Mouse (Mus musculus): Measurements from ENCODE around the gene Ehhadh. TPM values are rescaled to one million over a fixed set of nuclear protein-coding genes. Genes with fewer than 3 reads are reported as not detected.
"Not testable (repeated sequence)": the region's sequence is repeated elsewhere in the genome, so short reads cannot be mapped to it uniquely, and the experiment has no call there.

Gene Ehhadh
- polyA plus RNA-seq, 1 experiment from 2014 or later: 2.5 TPM

- TF ChIP-seq CTCF (IDR thresholded peaks at IDR 0.05): no peak
- TF ChIP-seq EP300 (IDR thresholded peaks at IDR 0.05): no peak
- H3K4me3 ChIP-seq (ENCODE audit: low read depth, low read length): no peak overlapping the region
- ATAC-seq: peak; percentile 76
- H3K4me2 ChIP-seq (replicated peaks; ENCODE audit: low read depth, low read length): no peak overlapping the region
- H3K9ac ChIP-seq (replicated peaks; ENCODE audit: low read depth): no peak overlapping the region
- no peak overlapping the region for H3K27ac ChIP-seq (ENCODE audit: low read length)
- no peaks in the 10 kb centered on the region for H3K4me1 ChIP-seq (ENCODE audit: insufficient read depth, low read depth, low read length)
- WGBS: 40% methylated on average over 9 of the region's 9 CpGs
- H3K36me3 ChIP-seq (ENCODE audit: insufficient read depth, low read length): no peaks in the 10 kb centered on the region
- H3K9me3 ChIP-seq (ENCODE audit: low read length): no peaks in the 10 kb centered on the region
- DNase-seq (ENCODE audit: low spot score): peak; percentile 56
- H3K27me3 ChIP-seq (replicated peaks; ENCODE audit: insufficient read depth, low read length): no peaks in the 10 kb centered on the region
Observed at GRCm38 (mm10) chr16:21818132-21818531, 30.5 kb upstream of the Ehhadh start.

GRCm38 (mm10) chr16:21815669-21816010, 28.0 kb upstream of the Ehhadh start:
- H3K4me1 ChIP-seq (ENCODE audit: insufficient read depth, low read depth, low read length): no peaks in the 10 kb centered on the region
- no peak overlapping the region for H3K9ac ChIP-seq (replicated peaks; ENCODE audit: low read depth)
- H3K27ac ChIP-seq (ENCODE audit: low read length): no peak overlapping the region
- H3K36me3 ChIP-seq (ENCODE audit: insufficient read depth, low read length): no peaks in the 10 kb centered on the region
- H3K4me3 ChIP-seq (ENCODE audit: low read depth, low read length): no peak overlapping the region
- DNase-seq (ENCODE audit: low spot score): no peak
- 66% methylated on average over 7 of the region's 7 CpGs for WGBS
- H3K9me3 ChIP-seq (ENCODE audit: low read length): no peaks in the 10 kb centered on the region
- ATAC-seq: no peak
- no peak for TF ChIP-seq CTCF (IDR thresholded peaks at IDR 0.05)
- TF ChIP-seq EP300 (IDR thresholded peaks at IDR 0.05): no peak
- H3K4me2 ChIP-seq (replicated peaks; ENCODE audit: low read depth, low read length): no peak overlapping the region
- H3K27me3 ChIP-seq (replicated peaks; ENCODE audit: insufficient read depth, low read length): no peaks in the 10 kb centered on the region

- peak; percentile 80 for DNase-seq (ENCODE audit: low spot score)
- 47% methylated on average over 11 of the region's 11 CpGs for WGBS
- Histone ChIP-seq H3K27me3 (replicated peaks; ENCODE audit: insufficient read depth, low read length) (no peaks in the 10 kb centered on the region), H3K9me3 (ENCODE audit: low read length) (no peaks in the 10 kb centered on the region), H3K4me1 (ENCODE audit: insufficient read depth, low read depth, low read length) (no peaks in the 10 kb centered on the region), H3K36me3 (ENCODE audit: insufficient read depth, low read length) (no peaks in the 10 kb centered on the region), H3K4me2 (replicated peaks; ENCODE audit: low read depth, low read length) (peak overlapping the region; percentile 46), H3K27ac (ENCODE audit: low read length) (no peak overlapping the region), H3K9ac (replicated peaks; ENCODE audit: low read depth) (no peak overlapping the region), H3K4me3 (ENCODE audit: low read depth, low read length) (peak overlapping the region; percentile 25; the same call in 1 of the 2 replicates)
- no peak for TF ChIP-seq EP300 (IDR thresholded peaks at IDR 0.05)
- TF ChIP-seq CTCF (IDR thresholded peaks at IDR 0.05): peak; percentile 87
- ATAC-seq: peak; percentile 54
Observed at GRCm38 (mm10) chr16:21814861-21815668, 27.5 kb upstream of the Ehhadh start.

GRCm38 (mm10) chr16:21813164-21813834, 25.7 kb upstream of the Ehhadh start:
- Histone ChIP-seq H3K9me3 (ENCODE audit: low read length) (no peaks in the 10 kb centered on the region), H3K27ac (ENCODE audit: low read length) (no peak overlapping the region), H3K4me2 (replicated peaks; ENCODE audit: low read depth, low read length) (no peak overlapping the region), H3K4me1 (ENCODE audit: insufficient read depth, low read depth, low read length) (no peaks in the 10 kb centered on the region), H3K36me3 (ENCODE audit: insufficient read depth, low read length) (no peaks in the 10 kb centered on the region), H3K27me3 (replicated peaks; ENCODE audit: insufficient read depth, low read length) (no peaks in the 10 kb centered on the region), H3K9ac (replicated peaks; ENCODE audit: low read depth) (no peak overlapping the region), H3K4me3 (ENCODE audit: low read depth, low read length) (no peak overlapping the region)
- DNase-seq (ENCODE audit: low spot score): no peak
- WGBS: 53% methylated on average over 6 of the region's 6 CpGs
- TF ChIP-seq CTCF (IDR thresholded peaks at IDR 0.05): no peak
- ATAC-seq: no peak

GRCm38 (mm10) chr16:21807786-21808185, 20.2 kb upstream of the Ehhadh start:
- not testable (repeated sequence) for H3K4me1 ChIP-seq (ENCODE audit: insufficient read depth, low read depth, low read length); H3K9ac ChIP-seq (replicated peaks; ENCODE audit: low read depth); H3K27me3 ChIP-seq (replicated peaks; ENCODE audit: insufficient read depth, low read length); H3K4me3 ChIP-seq (ENCODE audit: low read depth, low read length); DNase-seq (ENCODE audit: low spot score); H3K27ac ChIP-seq (ENCODE audit: low read length); H3K36me3 ChIP-seq (ENCODE audit: insufficient read depth, low read length); H3K4me2 ChIP-seq (replicated peaks; ENCODE audit: low read depth, low read length); H3K9me3 ChIP-seq (ENCODE audit: low read length); ATAC-seq
- 84% methylated on average over 7 of the region's 7 CpGs for WGBS

GRCm38 (mm10) chr16:21806892-21807291, 19.3 kb upstream of the Ehhadh start:
- TF ChIP-seq EP300 (IDR thresholded peaks at IDR 0.05): no peak
- TF ChIP-seq CTCF (IDR thresholded peaks at IDR 0.05): no peak
- no peak overlapping the region for H3K9ac ChIP-seq (replicated peaks; ENCODE audit: low read depth)
- no peak overlapping the region for H3K27ac ChIP-seq (ENCODE audit: low read length)
- no peak overlapping the region for H3K4me2 ChIP-seq (replicated peaks; ENCODE audit: low read depth, low read length)
- peaks cover under 1% of the 10 kb centered on the region; the same call in 1 of the 2 replicates for H3K36me3 ChIP-seq (ENCODE audit: insufficient read depth, low read length)
- no peak overlapping the region for H3K4me3 ChIP-seq (ENCODE audit: low read depth, low read length)
- no peaks in the 10 kb centered on the region for H3K27me3 ChIP-seq (replicated peaks; ENCODE audit: insufficient read depth, low read length)
- H3K9me3 ChIP-seq (ENCODE audit: low read length): no peaks in the 10 kb centered on the region
- 77% methylated on average over 1 of the region's 1 CpGs for WGBS
- no peaks in the 10 kb centered on the region for H3K4me1 ChIP-seq (ENCODE audit: insufficient read depth, low read depth, low read length)
- ATAC-seq (no peak), DNase-seq (ENCODE audit: low spot score) (no peak)
